In genomic region chr1:172307936-172308335, GRCm38 (mm10) we compare ENCODE assay signal across 9 mouse cellular contexts. TPM values are rescaled to one million over a fixed set of nuclear protein-coding genes. Genes with fewer than 3 reads are reported as not detected.
DNase-seq lines count a peak whose midpoint lies in the region; ATAC-seq and TF ChIP-seq lines count a peak whose summit lies in the region.
"Had no signal": no experiment of that assay in that cellular context is flagged by ENCODE, and none has a peak within 500 bp of the region (broad histone marks: within the 10 kb centered on the region; RNA-seq: fewer than 3 reads in every experiment).

No protein-coding gene starts in this region.

- no peak for ATAC-seq in neural tube, embryonic 14.5 days (ENCODE audit: low read depth)

- DNase-seq in liver, adult 2 months (ENCODE audit: extremely low read depth, low read depth, low spot score) = peak; percentile 71
- DNase-seq in liver = no peak
- DNase-seq in fibroblast of lung, adult 2 months (ENCODE audit: low read depth) = peak; percentile 93
- no peak for DNase-seq in limb, embryonic 10.5 days (ENCODE audit: low spot score)
- DNase-seq in ovary, postnatal 14 days (ENCODE audit: low spot score) = no peak
- no peak for DNase-seq in kidney, postnatal 14 days
- DNase-seq in cerebellum, postnatal 10 days = no peak

- H3K4me2 ChIP-seq in neural tube, embryonic 14.5 days (ENCODE audit: low read depth, low read length) = no peak overlapping the region

- no peak overlapping the region for H3K4me3 ChIP-seq in liver, adult 2 months (ENCODE audit: insufficient read depth, low read depth, low read length)
- no peak overlapping the region for H3K4me3 ChIP-seq in limb, embryonic 10.5 days
- H3K4me3 ChIP-seq in neural tube, embryonic 14.5 days (ENCODE audit: low read depth, low read length) = no peak overlapping the region

- H3K9ac ChIP-seq in liver, adult 2 months (ENCODE audit: low read depth, low read length) = no peak overlapping the region
- H3K9ac ChIP-seq in neural tube, embryonic 14.5 days (replicated peaks; ENCODE audit: low read depth, low read length) = no peak overlapping the region

- H3K36me3 ChIP-seq in liver, adult 2 months (ENCODE audit: control insufficient read depth, insufficient read depth, low read length) = no peaks in the 10 kb centered on the region
- no peaks in the 10 kb centered on the region for H3K36me3 ChIP-seq in limb, embryonic 10.5 days
- H3K36me3 ChIP-seq in neural tube, embryonic 14.5 days (ENCODE audit: control insufficient read depth, insufficient read depth, low read length) = no peaks in the 10 kb centered on the region

- no peak for TF ChIP-seq CTCF in liver, adult 2 months (IDR thresholded peaks at IDR 0.05; ENCODE audit: low read depth, low read length)

- WGBS in liver, adult 2 months = 19% methylated on average over 10 of the region's 10 CpGs
- WGBS in limb, embryonic 10.5 days = 68% methylated on average over 10 of the region's 10 CpGs
- 53% methylated on average over 10 of the region's 10 CpGs for WGBS in neural tube, embryonic 14.5 days

- H3K27me3 ChIP-seq in liver, adult 2 months (ENCODE audit: control insufficient read depth, insufficient read depth, low read length) = no peaks in the 10 kb centered on the region
- H3K27me3 ChIP-seq in limb, embryonic 10.5 days (ENCODE audit: low read depth, poor library complexity, severe bottlenecking) = no peaks in the 10 kb centered on the region
- H3K27me3 ChIP-seq in neural tube, embryonic 14.5 days (ENCODE audit: control insufficient read depth, insufficient read depth, low read length) = no peaks in the 10 kb centered on the region

- H3K4me1 ChIP-seq in liver, adult 2 months (ENCODE audit: control insufficient read depth, insufficient read depth, low read length) = peaks cover 16% of the 10 kb centered on the region
- H3K4me1 ChIP-seq in limb, embryonic 10.5 days = peaks cover 76% of the 10 kb centered on the region
- peaks cover 9% of the 10 kb centered on the region for H3K4me1 ChIP-seq in neural tube, embryonic 14.5 days (ENCODE audit: control insufficient read depth, insufficient read depth, low read length)

- H3K9me3 ChIP-seq in limb, embryonic 10.5 days (replicated peaks) = no peaks in the 10 kb centered on the region
- no peaks in the 10 kb centered on the region for H3K9me3 ChIP-seq in neural tube, embryonic 14.5 days (ENCODE audit: control insufficient read depth, low read length)

- no peak overlapping the region for H3K27ac ChIP-seq in liver, adult 2 months (replicated peaks; ENCODE audit: insufficient read depth, low read depth, low read length)
- peak overlapping the region; percentile 91 for H3K27ac ChIP-seq in limb, embryonic 10.5 days
- peak overlapping the region; percentile 40 for H3K27ac ChIP-seq in neural tube, embryonic 14.5 days (ENCODE audit: low read depth, low read length)

- TF ChIP-seq POLR2A in liver, adult 2 months (IDR thresholded peaks at IDR 0.05; ENCODE audit: extremely low read depth, insufficient read depth, low read length) = no peak

- H3K79me2 ChIP-seq in liver, adult 2 months (ENCODE audit: control insufficient read depth, insufficient read depth, low read length) = peaks cover 3% of the 10 kb centered on the region; the same call in 1 of the 2 replicates

RNA-seq across cellular contexts. Expression of gene Atp1a2, which starts 10.1 kb away (rescaled TPM):
- 0.92 and 0.94 TPM in 2 replicates for total RNA-seq in liver, adult 2 months (2014; rRNA removed)
- polyA plus RNA-seq in liver, adult 2 months (2012; rRNA removed) = 0.37 and 0.59 TPM in 2 replicates
- 0.62 and 3.2 TPM in 2 replicates for polyA plus RNA-seq in limb, embryonic 10.5 days (2016; fragmentation: Nextera tagmentation; extraction: Ambion mirVana)
- 23.6 and 27.9 TPM in 2 replicates for polyA plus RNA-seq in neural tube, embryonic 14.5 days (2014; fragmentation: Nextera tagmentation; extraction: Ambion mirVana)

RNA-seq across cellular contexts. Expression of gene Kcnj9, which starts 21.2 kb away (rescaled TPM):
- total RNA-seq in liver, adult 2 months (2014; rRNA removed) = 0.09 and 0.20 TPM in 2 replicates
- polyA plus RNA-seq in liver, adult 2 months (2012; rRNA removed) = 0.02 and 0.09 TPM in 2 replicates
- 0.10 TPM in 1 of 2 replicates, not detected in the other for polyA plus RNA-seq in limb, embryonic 10.5 days (2016; fragmentation: Nextera tagmentation; extraction: Ambion mirVana)
- polyA plus RNA-seq in neural tube, embryonic 14.5 days (2014; fragmentation: Nextera tagmentation; extraction: Ambion mirVana) = 1.3 and 2.7 TPM in 2 replicates

RNA-seq across cellular contexts. Expression of gene Kcnj10, which starts 33.1 kb away (rescaled TPM):
- total RNA-seq in liver, adult 2 months (2014; rRNA removed) = 0.37 and 0.47 TPM in 2 replicates
- 0.34 and 0.39 TPM in 2 replicates for polyA plus RNA-seq in liver, adult 2 months (2012; rRNA removed)
- 0.05 TPM in 2 replicates for polyA plus RNA-seq in limb, embryonic 10.5 days (2016; fragmentation: Nextera tagmentation; extraction: Ambion mirVana)
- polyA plus RNA-seq in neural tube, embryonic 14.5 days (2014; fragmentation: Nextera tagmentation; extraction: Ambion mirVana) = 2.3 and 2.6 TPM in 2 replicates

RNA-seq across cellular contexts. Expression of gene Igsf8, which starts 46.5 kb away (rescaled TPM):
- total RNA-seq in liver, adult 2 months (2014; rRNA removed) = 3.6 and 9.7 TPM in 2 replicates
- 15.3 and 26.3 TPM in 2 replicates for polyA plus RNA-seq in liver, adult 2 months (2012; rRNA removed)
- polyA plus RNA-seq in limb, embryonic 10.5 days (2016; fragmentation: Nextera tagmentation; extraction: Ambion mirVana) = 30.0 and 40.8 TPM in 2 replicates
- polyA plus RNA-seq in neural tube, embryonic 14.5 days (2014; fragmentation: Nextera tagmentation; extraction: Ambion mirVana) = 66.2 and 72.2 TPM in 2 replicates

RNA-seq across cellular contexts. Expression of gene Atp1a4, which starts 49.7 kb away (rescaled TPM):
- total RNA-seq in liver, adult 2 months (2014; rRNA removed) = 0.07 and 0.09 TPM in 2 replicates
- 0.02 TPM in 1 of 2 replicates, not detected in the other for polyA plus RNA-seq in liver, adult 2 months (2012; rRNA removed)
- polyA plus RNA-seq in limb, embryonic 10.5 days (2016; fragmentation: Nextera tagmentation; extraction: Ambion mirVana) = not detected in 2 replicates
- not detected in 2 replicates for polyA plus RNA-seq in neural tube, embryonic 14.5 days (2014; fragmentation: Nextera tagmentation; extraction: Ambion mirVana)
- polyA plus RNA-seq: frontal cortex, adult 2 months had no signal

Comparison
In these comparisons a context has a peak if more than half of its experiments do, and no peak if none do; other contexts are left out.
1. DNase-seq: peak in liver, adult 2 months (single experiment) and fibroblast of lung, adult 2 months (single experiment); none in liver (single experiment), limb, embryonic 10.5 days (single experiment), ovary, postnatal 14 days (single experiment), kidney, postnatal 14 days (single experiment) and cerebellum, postnatal 10 days (0 of 2).